Mouse (Mus musculus) naive thymus-derived CD4-positive, alpha-beta T cell, adult 2 months (primary cell): Measurements from ENCODE around the gene Ltbp3.
A peak's percentile ranks its signal among the peaks of the same experiment; 100 is the strongest.

ENCODE experiments used
- DNase-seq: peaks from one replicate; pipeline ENCODE4 v3.0.0-alpha.2; 2011; ENCODE audit warnings: low read depth

Ltbp3 gene

DNA sequence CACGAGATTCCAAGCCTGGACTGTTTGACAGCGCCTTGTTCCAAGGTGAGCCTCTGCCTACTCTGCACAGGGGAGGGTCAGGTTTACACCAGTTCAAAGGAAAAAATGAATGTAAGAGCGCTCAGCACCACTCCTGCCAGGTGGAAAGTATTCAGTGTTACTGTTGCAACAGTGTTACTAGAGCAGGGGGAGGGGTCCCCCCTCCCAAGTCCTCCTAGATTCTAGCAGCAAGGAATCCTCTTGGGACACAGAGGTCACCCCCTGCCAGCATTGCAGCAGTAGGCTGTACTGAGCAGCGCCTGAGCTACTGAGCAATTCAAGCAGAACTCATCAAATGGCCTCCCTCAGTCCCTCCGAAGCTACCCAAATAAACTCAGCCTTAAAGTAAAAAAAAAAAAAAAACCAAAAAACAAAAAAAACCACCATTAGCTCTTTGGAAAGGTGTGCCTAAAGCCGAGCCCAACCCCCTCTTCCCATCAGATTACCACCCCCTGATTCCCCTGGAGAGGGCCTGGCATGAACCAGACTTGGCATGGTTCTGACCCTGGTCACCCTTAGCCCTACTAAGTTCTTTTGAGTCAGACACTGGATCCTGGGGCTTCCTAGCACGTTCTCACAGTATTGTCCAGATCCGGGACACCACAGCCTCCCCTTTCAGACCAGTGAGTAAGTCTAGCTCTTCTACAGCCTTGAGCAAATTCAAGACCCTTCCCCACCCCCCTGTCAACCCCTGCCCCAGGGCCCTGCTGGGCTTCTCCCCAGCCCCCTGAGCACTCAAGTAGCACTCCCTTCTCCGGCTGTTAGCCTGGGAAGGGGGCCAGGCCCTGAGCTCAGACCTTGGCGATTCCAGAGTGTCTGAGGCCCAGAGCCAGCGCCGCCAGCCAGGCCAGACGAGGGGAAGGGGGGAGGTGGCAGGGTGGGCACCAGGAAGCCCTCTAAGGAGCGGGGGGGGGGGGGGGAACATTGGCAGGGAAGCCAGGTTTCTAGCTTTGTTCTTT, at the start of gene Ltbp3:
Gene Ltbp3 (plus strand): TSS at position 585 of the 998 bp plus-strand sequence.
- DNase-seq = no peak

DNA sequence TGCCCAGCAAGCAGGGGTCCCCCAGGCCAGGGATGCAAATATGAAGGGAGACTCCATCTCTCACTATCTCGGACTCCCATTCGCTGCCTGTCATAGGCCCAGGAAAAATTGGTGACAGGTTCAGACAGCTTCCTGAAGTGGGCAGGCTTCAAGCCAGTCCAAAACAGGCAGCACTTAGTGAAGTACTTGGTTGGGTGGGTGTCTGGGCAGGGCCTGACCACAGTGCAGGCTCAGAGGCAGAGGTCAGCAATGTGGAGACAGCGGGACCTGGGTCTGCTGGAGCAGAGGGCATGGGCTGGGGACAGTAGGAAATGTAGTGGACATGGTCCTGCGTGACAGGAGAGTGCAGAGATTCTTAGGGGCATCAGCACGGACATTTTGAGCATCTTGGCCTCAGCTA, 49.1 kb upstream of the Ltbp3 start:
- DNase-seq = no peak

DNA sequence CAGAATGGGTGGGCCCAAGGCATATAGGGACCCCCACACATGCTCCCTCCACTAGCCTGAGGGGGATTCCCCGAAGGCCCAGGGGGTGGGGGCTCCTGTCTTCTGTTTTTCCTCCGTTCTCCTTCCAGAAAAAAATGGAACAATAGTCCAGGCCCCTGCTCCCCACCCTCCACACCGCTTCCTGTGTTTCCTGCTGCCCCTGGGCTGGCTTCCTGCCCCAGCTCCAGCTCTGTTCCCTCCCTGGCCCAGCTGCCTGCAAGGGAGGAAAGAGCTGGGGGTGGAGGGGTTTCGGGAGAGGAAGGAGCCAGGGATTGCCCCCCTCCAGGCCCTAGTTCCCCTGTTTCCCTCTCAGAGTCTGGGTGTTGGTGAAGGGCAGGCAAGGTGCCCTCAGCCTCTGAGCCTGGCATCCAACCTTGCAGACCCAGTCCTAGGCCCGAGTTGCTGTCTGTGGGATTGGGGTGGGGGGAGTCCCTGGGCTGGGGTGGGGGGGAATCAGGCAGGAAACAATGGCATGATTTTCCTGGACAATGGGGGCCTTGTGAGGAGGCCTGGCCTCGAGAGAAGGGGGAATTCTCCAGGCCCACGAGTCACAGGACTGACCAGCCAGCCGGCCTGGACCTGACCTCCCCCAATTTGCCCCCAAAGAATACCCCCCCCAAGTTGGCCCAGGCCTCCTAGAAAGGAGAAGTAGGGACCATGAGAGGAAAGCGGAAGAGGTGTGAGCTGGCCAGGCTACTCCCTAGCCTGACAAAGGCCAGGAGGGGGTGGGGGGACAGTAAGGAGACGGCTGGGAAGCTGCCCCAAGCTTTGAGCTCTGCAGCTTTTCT, 48.4 kb upstream of the Ltbp3 start:
- no peak for DNase-seq

- no peak for DNase-seq
These were observed 47.7 kb upstream of the Ltbp3 start for GRCm38 (mm10) chr19:5692913-5693396.

- no peak for DNase-seq
These were observed 46.9 kb upstream of the Ltbp3 start for GRCm38 (mm10) chr19:5693801-5694200.

- DNase-seq = no peak
These were observed 44.7 kb upstream of the Ltbp3 start for GRCm38 (mm10) chr19:5695849-5696462.

DNA sequence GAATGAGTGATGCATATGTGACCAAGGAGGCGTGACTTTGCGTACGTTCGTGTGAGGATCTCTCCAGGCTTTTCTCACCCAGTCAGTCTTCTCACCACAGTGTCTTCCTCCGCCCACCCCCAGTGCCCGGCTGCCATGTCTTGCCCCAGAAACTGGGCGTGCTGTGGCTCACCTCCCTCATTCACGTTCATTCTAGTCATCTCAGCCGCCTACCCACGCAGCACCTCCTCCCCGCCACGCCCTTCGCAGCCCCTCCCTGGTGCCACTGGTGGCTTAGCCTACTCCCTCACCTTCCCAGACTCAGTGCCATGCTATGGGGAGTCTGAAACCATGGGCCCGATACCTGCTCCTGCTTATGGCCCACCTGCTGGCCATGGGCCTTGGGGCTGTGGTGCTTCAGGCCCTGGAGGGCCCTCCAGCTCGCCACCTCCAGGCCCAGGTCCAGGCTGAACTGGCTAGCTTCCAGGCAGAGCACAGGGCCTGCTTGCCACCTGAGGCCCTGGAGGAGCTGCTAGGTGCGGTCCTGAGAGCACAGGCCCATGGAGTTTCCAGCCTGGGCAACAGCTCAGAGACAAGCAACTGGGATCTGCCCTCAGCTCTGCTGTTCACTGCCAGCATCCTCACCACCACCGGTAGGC, 36.4 kb upstream of the Ltbp3 start, which contains the start of gene Kcnk7:
Gene Kcnk7 (plus strand): TSS at position 205 of the 638 bp plus-strand sequence.
- peak; percentile 61 for DNase-seq

- peak; percentile 70 for DNase-seq
These were observed 35.7 kb upstream of the Ltbp3 start for GRCm38 (mm10) chr19:5704801-5705571.

- no peak for DNase-seq
These were observed 30.6 kb upstream of the Ltbp3 start for GRCm38 (mm10) chr19:5710068-5710467.

DNA sequence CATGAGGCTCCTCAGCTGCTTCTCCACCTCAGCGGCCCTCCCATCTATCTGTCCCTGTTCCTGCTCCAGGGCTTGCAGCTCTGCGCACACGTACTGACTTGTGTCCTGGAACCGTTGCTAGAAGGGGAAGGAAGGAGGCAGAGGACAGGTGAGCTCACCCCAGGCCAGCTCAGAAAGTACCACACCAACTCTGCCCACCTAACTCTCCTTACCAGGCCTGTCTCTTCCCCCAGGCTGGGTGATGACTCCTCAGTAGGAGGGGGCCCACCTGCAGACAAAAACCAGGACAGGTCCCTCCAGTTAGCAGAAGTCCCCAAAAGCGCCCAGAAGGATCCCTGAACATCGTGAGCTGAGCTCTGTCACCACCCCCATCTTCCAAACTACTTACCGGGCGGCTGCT, 30.1 kb upstream of the Ltbp3 start:
- DNase-seq = no peak

DNA sequence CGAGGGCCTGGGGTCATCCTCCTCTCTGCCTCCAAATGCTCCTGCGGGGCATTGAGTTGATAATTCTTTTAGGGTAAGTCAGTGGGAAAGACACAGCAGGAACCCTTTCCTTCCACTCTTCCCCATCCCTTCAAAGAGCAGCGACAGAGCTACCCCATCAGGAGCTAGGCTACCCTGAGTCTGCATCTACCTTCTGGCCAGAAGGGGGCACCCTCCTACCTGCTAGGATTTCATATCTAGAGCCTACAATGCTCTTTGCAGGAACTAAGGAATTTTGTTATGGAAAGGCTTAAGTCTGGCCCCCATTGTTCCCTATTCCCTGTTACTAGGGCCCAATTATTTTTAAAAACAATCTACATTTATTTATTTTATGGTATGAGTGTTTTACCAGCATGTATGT, 29.5 kb upstream of the Ltbp3 start:
- DNase-seq = peak; percentile 79

DNA sequence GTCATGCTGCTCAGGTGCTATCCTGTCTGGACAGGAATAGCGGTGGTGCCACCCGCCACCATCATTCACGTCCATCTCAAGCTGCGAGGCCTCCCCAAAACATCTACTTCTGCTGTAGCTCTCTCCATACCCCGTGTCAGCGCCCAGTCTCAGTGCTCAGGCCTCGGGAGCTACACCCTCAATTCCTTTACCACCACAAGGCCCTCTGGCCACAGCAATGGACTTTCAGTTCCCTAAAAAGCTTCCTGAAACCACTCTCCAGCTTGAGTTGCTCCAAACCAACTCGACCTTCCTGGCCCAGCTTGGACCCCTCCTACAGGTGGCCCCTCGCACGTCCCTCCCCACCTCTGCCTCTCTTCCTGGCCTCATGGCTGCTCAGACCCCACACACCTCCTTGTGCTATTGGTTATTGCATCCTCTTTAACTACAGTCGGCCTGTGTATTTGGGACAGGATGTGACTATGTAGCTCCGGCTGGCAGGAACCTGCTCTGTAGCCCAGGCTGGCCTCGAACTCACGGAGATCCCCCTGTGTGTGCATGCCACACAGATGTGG, 28.7 kb upstream of the Ltbp3 start:
- DNase-seq = no peak

- DNase-seq = no peak
These were observed 27.4 kb upstream of the Ltbp3 start for GRCm38 (mm10) chr19:5713255-5713654.

DNA sequence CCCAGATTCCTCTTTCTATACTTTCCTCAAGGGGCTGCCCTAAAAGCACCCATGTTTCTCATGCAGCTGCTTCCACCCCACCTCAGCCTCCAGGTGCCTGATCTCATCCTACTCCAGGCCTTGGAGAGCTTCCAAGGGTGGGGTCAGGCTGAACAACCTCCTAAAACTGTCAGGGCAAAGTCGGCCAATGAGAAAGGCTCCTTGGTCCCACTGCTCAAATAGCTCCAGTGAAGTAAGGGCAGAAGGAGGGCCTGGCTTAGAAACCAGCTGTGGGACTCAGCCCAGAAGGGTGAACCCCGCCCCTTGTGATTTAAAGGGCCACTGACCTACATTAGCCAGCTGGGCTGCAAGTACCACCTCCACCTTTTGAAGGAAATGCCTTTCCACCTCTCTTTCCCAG, 27.0 kb upstream of the Ltbp3 start:
- DNase-seq = no peak

- no peak for DNase-seq
These were observed 24.7 kb upstream of the Ltbp3 start for GRCm38 (mm10) chr19:5715793-5716688.

GRCm38 (mm10) chr19:5716955-5717354, 23.7 kb upstream of the Ltbp3 start:
- DNase-seq = no peak

DNA sequence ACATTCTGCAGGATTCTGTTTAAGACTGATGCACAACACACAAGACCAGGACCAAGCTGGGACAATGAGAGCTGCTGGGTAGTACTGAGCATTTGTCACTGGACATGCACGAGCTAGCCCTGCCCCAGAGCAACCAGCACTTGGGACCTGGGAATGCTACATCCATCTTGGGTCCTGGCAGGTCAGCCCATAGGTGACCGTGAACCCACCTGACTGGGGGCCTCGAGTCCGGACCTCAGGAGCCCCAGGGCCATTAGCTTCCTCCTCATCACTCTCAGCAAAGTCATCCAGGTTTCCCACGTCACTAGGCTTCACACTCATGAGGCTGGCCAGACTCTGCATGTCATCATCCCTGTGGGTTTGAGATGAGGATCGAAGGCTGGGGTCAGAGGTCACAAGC, 19.5 kb upstream of the Ltbp3 start:
- no peak for DNase-seq

DNA sequence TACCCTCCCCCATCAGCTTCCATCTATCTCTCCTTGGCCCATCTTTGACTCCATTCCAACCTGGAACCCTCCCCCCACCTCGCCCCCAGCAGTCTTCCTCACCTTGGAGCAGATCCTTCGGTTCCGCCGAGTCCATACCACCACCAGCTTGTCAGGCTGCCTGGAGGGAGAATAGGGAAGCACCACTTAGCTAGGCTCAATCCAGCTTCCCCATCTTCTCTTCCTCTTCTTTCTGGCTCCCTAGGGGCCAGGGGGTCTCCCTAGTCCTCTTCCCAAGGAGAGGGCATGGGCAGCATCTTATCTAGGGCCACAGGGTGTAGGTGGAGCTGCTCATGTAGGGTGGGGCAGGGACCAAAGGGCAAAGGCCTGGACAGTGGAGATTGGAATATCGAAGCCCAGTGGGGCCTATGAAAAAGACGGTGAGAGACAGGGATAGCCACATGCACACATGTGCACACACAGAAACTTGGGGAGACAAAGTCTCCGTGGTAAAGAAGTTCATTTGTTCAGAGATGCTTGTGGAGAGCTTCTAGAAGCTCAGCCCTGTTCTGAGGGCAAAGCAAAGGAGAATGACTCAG, 17.8 kb upstream of the Ltbp3 start:
- DNase-seq = no peak

DNA sequence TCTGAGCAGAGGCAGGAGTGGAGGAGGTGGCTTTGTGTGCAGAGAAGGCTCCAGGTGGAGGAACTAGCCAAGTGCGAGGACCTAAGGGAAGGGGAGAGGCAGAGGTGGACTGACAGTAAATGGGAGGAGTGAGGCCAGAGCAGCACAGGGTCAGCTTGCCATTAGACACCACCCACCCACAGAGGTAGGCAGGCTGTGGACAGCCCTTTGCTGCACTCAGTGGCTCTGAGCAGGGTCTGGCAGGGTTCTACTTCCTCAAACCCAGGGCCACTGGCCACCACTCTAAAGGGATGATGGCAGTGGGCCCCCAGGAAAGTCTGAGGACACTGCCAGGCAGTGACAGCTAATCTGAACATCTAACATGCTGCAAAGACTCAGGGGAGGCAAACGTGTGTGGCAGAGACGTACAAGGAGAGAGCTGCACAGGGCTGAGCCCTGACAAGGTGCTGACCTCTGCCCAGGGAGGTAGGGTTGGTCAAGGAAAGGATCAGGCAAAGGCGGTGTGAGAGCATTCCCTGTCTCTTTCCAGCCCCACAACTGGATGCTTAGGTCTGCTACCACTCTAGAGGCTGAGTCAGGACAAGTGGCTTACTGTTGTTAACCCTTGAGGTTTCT, 16.7 kb upstream of the Ltbp3 start:
- no peak for DNase-seq
